ENCODE assay signal across 24 mouse cellular contexts in genomic region chr3:33508277-33508676, GRCm38 (mm10).
DNase-seq lines count a peak whose midpoint lies in the region; ATAC-seq lines count a peak whose summit lies in the region.
"Had no signal": no experiment of that assay in that cellular context is flagged by ENCODE, and none has a peak within 500 bp of the region (broad histone marks: within the 10 kb centered on the region; RNA-seq: fewer than 3 reads in every experiment).

No protein-coding gene starts in this region.

- H3K9me3 ChIP-seq in midbrain, embryonic 15.5 days: no peaks in the 10 kb centered on the region
- H3K9me3 ChIP-seq in forebrain, embryonic 11.5 days (ENCODE audit: control insufficient read depth, low read length): no peaks in the 10 kb centered on the region
- H3K9me3 ChIP-seq: embryonic facial prominence, embryonic 13.5 days; embryonic facial prominence, embryonic 15.5 days; forebrain, embryonic 13.5 days; forebrain, embryonic 15.5 days; G1E had no signal

- H3K4me3 ChIP-seq in midbrain, embryonic 15.5 days: no peak overlapping the region
- H3K4me3 ChIP-seq in forebrain, embryonic 11.5 days (ENCODE audit: low read depth, low read length): no peak overlapping the region
- H3K4me3 ChIP-seq: embryonic facial prominence, embryonic 13.5 days; embryonic facial prominence, embryonic 15.5 days; erythroblast, embryonic 14.5 days; forebrain, embryonic 10.5 days; forebrain, embryonic 13.5 days; forebrain, embryonic 15.5 days had no signal

- no peaks in the 10 kb centered on the region for H3K4me1 ChIP-seq in midbrain, embryonic 15.5 days
- no peaks in the 10 kb centered on the region for H3K4me1 ChIP-seq in forebrain, embryonic 11.5 days (replicated peaks; ENCODE audit: control insufficient read depth, insufficient read depth, low read length)
- H3K4me1 ChIP-seq: embryonic facial prominence, embryonic 13.5 days; embryonic facial prominence, embryonic 15.5 days; forebrain, embryonic 10.5 days; forebrain, embryonic 13.5 days; forebrain, embryonic 15.5 days had no signal

- WGBS in midbrain, embryonic 15.5 days: 64% methylated on average over 2 of the region's 2 CpGs
- WGBS in forebrain, embryonic 11.5 days: 82% methylated on average over 2 of the region's 2 CpGs

- H3K27ac ChIP-seq in midbrain, embryonic 15.5 days: no peak overlapping the region
- no peak overlapping the region for H3K27ac ChIP-seq in forebrain, embryonic 11.5 days (ENCODE audit: low read depth, low read length)
- H3K27ac ChIP-seq: embryonic facial prominence, embryonic 13.5 days; embryonic facial prominence, embryonic 15.5 days; forebrain, embryonic 10.5 days; forebrain, embryonic 13.5 days; forebrain, embryonic 15.5 days had no signal

- no peaks in the 10 kb centered on the region for H3K36me3 ChIP-seq in midbrain, embryonic 15.5 days (replicated peaks)
- H3K36me3 ChIP-seq in forebrain, embryonic 11.5 days (ENCODE audit: control insufficient read depth, insufficient read depth, low read length): no peaks in the 10 kb centered on the region
- H3K36me3 ChIP-seq: embryonic facial prominence, embryonic 13.5 days; embryonic facial prominence, embryonic 15.5 days; forebrain, embryonic 10.5 days; forebrain, embryonic 15.5 days; G1E had no signal

- H3K27me3 ChIP-seq in midbrain, embryonic 15.5 days (replicated peaks): no peaks in the 10 kb centered on the region
- H3K27me3 ChIP-seq in forebrain, embryonic 11.5 days (ENCODE audit: control insufficient read depth, insufficient read depth, low read length): no peaks in the 10 kb centered on the region
- H3K27me3 ChIP-seq: embryonic facial prominence, embryonic 13.5 days; embryonic facial prominence, embryonic 15.5 days; forebrain, embryonic 13.5 days; forebrain, embryonic 15.5 days; Patski had no signal

- ATAC-seq in midbrain, embryonic 15.5 days (replicated peaks): no peak
- no peak for ATAC-seq in forebrain, embryonic 11.5 days (replicated peaks; ENCODE audit: low FRiP score)
- ATAC-seq: activated CD4-positive, CD25-positive, alpha-beta regulatory T cell, adult 4 months; forebrain, embryonic 13.5 days; forebrain, embryonic 15.5 days; forebrain, postnatal 0 days; Patski had no signal

- H3K9ac ChIP-seq in midbrain, embryonic 15.5 days: no peak overlapping the region
- no peak overlapping the region for H3K9ac ChIP-seq in forebrain, embryonic 11.5 days (ENCODE audit: low read length)
- H3K9ac ChIP-seq: embryonic facial prominence, embryonic 13.5 days; embryonic facial prominence, embryonic 15.5 days; forebrain, embryonic 13.5 days; forebrain, embryonic 15.5 days; forebrain, postnatal 0 days had no signal

- DNase-seq in ES-CJ7 (ENCODE audit: low read depth, low spot score) (peak; percentile 70), R1 (ENCODE audit: low read depth, low spot score) (peak; percentile 69)
- DNase-seq in adrenal gland, postnatal 36 days: no peak
- no peak for DNase-seq in forebrain, embryonic 11.5 days (ENCODE audit: low spot score)
- DNase-seq: adrenal gland, adult 8-10 months; adrenal gland, postnatal 14 days; cerebellum, adult 11 months; cerebellum, adult 18-20 months; cerebellum, adult 8-10 months; cerebellum, adult 9-11 months; cerebellum, postnatal 14 days; cerebellum, postnatal 36 days; embryo, embryonic 11 days; forebrain, postnatal 0 days had no signal

- no peak overlapping the region for H3K4me2 ChIP-seq in midbrain, embryonic 15.5 days
- no peak overlapping the region for H3K4me2 ChIP-seq in forebrain, embryonic 11.5 days (ENCODE audit: low read depth, low read length, severe bottlenecking)
- H3K4me2 ChIP-seq: embryonic facial prominence, embryonic 13.5 days; embryonic facial prominence, embryonic 15.5 days; forebrain, embryonic 13.5 days; forebrain, embryonic 15.5 days had no signal

Comparison
In these comparisons a context has a peak if more than half of its experiments do, and no peak if none do; other contexts are left out.
1. DNase-seq: peak in ES-CJ7 (single experiment) and R1 (single experiment); none in adrenal gland, postnatal 36 days (0 of 2) and forebrain, embryonic 11.5 days (single experiment).